Mouse (Mus musculus): Measurements from ENCODE around the gene Atg9b. TPM values are rescaled to one million over a fixed set of nuclear protein-coding genes. Genes with fewer than 3 reads are reported as not detected.

Gene Atg9b
- polyA plus RNA-seq (2012), result 9.1 and 12.0 TPM in 2 replicates

DNA sequence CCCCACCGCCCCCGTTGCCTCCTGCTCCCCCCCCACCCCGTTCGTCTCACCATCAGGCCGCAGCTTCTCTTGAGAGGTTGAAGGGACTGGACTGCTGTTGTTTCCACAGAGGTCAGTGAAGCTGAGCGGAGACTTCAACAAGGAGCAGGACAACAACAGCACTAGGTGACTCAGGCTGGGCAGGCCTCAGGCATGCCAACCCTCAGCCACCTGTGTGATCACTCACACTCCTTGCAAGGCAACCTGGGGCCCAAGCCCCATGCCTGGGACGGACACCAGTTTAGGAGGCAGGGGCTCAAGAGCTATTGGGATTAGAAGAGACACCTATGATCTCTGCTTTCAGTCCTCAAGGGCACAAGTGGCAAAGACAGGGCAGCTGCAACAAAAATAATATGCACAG lies at the start of gene Atg9b:
TSS of gene Atg9b (minus strand) at position 280 of the 400 bp plus-strand sequence.

DNA sequence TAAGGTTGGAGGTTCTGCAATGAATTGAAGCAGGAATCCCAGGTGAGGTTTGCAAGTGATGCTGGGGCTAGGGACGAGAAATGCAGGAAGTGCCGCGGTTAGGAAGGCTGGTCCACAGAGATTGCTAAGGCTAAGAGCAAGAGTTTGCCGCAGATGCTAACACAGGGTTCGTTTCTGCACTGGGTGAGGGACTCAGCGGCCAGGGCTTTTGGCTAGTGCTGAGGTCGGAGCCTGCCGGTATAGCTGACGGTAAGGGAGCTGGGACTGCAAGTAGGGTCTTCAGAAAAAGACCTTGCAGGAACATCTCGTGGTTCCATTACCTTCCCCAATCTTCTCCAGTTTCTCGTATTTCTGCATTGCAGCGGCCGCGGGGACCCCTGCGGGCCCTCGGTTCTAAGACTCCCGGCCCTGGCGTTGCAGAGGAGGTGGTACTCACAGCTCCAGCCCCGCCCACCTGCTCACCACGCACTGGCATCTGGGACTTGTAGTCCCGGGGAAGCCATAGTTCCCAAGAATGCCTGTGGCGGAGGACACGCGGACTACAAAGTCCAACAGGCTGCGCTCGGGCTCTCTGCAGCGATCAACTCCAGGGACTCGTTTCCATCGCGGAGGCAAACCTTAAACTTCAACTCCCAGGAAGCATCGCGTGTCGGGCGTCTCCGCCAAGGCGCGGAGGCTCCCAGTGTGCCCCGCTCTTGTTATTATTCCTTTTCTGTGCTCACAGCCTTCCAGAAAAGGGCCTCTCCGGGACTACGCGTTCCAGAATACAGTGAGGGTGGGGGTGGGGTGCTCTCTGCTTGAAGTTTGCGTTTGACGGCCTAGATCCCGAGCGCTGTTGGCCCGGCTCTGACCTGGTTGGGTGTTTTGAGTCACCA lies 31.4 kb upstream of the Atg9b start, which contains the start of the genes Cdk5 and Slc4a2:
TSS of gene Cdk5 (minus strand) at position 402 of the 875 bp plus-strand sequence.
TSS of gene Slc4a2 (plus strand) at position 709 of the 875 bp plus-strand sequence.

DNA sequence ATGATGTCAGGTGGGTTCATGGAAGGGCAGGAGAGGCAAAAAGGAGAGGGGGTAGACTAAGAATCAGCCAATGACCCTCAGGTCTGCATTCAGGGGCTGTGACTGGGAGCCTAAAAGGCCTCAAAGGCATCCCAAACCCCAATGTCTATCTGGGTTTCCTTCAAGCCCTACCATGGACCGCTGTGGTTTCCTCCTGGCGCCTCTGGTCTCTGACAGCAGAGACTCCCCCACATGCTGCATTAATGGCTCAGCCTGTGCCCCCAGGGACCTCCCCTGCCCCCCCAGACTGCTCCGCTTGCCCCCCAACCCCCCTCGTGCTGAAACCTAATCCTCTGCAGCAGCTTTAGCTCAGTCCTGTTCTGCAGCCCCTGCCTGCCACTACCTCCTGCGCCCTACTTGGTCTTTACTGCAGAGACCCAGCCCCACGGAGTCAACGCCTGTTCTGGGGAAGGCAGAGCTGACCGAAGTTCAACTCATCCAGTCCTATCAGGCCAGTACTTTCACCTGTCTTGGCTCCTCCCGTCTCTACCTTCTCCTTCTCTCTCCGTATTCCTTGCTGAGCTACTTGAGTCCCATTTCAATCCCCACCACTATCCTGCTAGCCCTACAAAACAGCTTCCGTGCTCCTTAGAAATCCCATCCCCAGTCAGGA lies 21.2 kb upstream of the Atg9b start, which contains the start of gene Asic3:
TSS of gene Asic3 (plus strand) at position 351 of the 652 bp plus-strand sequence.

DNA sequence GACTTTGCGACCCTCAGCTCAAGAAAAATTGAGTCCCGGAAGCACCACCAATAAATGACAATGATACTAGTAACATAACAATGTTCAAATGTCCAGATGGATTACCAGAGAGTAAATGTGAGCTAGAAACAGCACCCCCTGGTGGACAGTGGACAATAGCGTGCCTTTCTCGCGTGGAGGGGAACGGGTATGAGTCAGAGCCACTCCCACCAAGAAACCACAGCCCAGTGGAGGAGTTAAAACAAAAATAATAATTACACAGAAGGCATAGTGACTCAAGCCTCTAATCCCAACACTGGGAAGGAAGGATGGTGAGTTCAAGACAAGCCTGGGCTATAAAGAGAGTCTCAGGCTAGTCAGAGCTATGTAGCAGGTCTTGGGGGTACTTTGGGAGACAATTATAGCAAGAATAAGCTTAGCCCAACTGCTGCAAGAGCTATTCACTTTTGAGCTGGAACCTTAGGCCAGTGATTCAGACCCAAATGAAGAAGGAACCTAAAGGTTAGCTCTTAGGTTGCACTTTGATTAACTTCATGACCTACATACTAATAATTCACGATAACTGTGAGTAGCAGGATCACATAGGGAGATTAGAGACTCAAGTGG lies 1.6 kb upstream of the Atg9b start, which contains the start of gene Abcb8:
TSS of gene Abcb8 (plus strand) at position 272 of the 606 bp plus-strand sequence.

DNA sequence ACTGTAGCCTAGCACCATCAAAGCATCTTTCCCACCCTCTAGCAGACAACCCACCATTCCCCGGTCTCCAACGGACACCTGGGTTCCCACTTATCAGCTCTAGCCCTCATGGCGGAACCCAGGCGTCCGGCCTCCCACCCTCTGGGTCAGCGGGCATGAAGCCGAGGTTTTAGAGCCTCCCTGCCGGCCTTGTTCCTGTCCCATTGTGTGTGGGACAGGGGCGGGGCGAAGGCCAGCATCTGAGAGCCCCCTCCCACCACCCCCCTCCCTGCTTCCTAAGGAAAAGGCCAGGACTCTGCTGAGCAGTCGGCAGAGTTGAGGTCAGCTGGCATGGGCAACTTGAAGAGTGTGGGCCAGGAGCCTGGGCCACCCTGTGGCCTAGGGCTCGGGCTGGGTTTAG lies 27.4 kb downstream of the Atg9b start, which contains the start of gene Nos3:
TSS of gene Nos3 (plus strand) at position 303 of the 400 bp plus-strand sequence.

DNA sequence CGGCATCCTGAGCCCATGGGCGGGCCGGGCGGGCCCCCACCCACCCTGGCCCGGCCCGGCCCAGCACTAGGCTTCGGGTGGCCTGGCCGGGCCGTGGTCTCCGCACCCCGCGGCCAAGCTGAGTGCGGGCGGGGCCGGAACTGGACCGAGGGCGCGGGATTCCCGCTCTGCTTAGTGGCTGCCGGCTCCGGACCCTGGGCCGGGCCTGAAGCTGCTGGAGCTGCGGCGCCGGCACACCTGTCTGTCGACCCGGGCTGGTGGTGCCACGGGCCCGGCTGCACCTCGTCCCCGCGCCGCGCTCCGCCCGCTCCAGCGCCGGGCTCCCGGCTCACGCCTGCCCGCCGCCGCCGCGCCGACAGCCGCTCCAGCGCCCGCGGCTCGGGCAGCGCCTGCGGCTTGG lies 40.7 kb downstream of the Atg9b start, which contains the start of gene Kcnh2:
TSS of gene Kcnh2 (minus strand) at position 327 of the 400 bp plus-strand sequence.

Other genes starting within 250 kb of the Atg9b start
- 5.4 and 6.3 TPM in 2 replicates for gene Nupl2, start 227.2 kb downstream of the Atg9b start, polyA plus RNA-seq (2012)
- gene Kcnh2, start 40.5 kb downstream of the Atg9b start, polyA plus RNA-seq (2012), result 1.2 and 3.4 TPM in 2 replicates
- gene Nos3, start 27.3 kb downstream of the Atg9b start, polyA plus RNA-seq (2012), result 0.01 and 0.04 TPM in 2 replicates
- 39.0 and 46.9 TPM in 2 replicates for gene Abcb8, start 1.5 kb upstream of the Atg9b start, polyA plus RNA-seq (2012)
- 0.59 and 0.61 TPM in 2 replicates for gene Asic3, start 21.2 kb upstream of the Atg9b start, polyA plus RNA-seq (2012)
- gene Cdk5, start 31.4 kb upstream of the Atg9b start, polyA plus RNA-seq (2012), result 14.9 and 15.2 TPM in 2 replicates
- gene Slc4a2, start 31.7 kb upstream of the Atg9b start, polyA plus RNA-seq (2012), result 43.0 and 45.9 TPM in 2 replicates
- gene Fastk, start 53.1 kb upstream of the Atg9b start, polyA plus RNA-seq (2012), result 187 and 193 TPM in 2 replicates
- 37.1 and 49.8 TPM in 2 replicates for gene Tmub1, start 55.7 kb upstream of the Atg9b start, polyA plus RNA-seq (2012)
- 162 and 186 TPM in 2 replicates for gene Agap3, start 60.0 kb upstream of the Atg9b start, polyA plus RNA-seq (2012)
- 0.02 and 0.04 TPM in 2 replicates for gene Gbx1, start 135.1 kb upstream of the Atg9b start, polyA plus RNA-seq (2012)
- 0.08 and 0.11 TPM in 2 replicates for gene Asb10, start 148.8 kb upstream of the Atg9b start, polyA plus RNA-seq (2012)
- not detected in 2 replicates for gene 4931409K22Rik, start 164.7 kb upstream of the Atg9b start, polyA plus RNA-seq (2012)
- gene Abcf2, start 185.3 kb upstream of the Atg9b start, polyA plus RNA-seq (2012), result 57.9 and 63.6 TPM in 2 replicates
- 40.3 and 46.2 TPM in 2 replicates for gene Chpf2, start 194.6 kb upstream of the Atg9b start, polyA plus RNA-seq (2012)
- gene Smarcd3, start 232.3 kb upstream of the Atg9b start, polyA plus RNA-seq (2012), result 0.12 and 0.13 TPM in 2 replicates

Data from megakaryocyte-erythroid progenitor cell, adult 5 weeks (primary cell).